Mouse (Mus musculus) hindbrain, embryonic 13.5 days (tissue): ENCODE results near the gene Zfp536. TPM values are rescaled to one million over a fixed set of nuclear protein-coding genes. Genes with fewer than 3 reads are reported as not detected.
"Not testable (repeated sequence)": the region's sequence is repeated elsewhere in the genome, so short reads cannot be mapped to it uniquely, and the experiment has no call there.

Source experiments
- ATAC-seq: fragments of 200-750 bp; cut with Nextera tagmentation; 2 replicates; pipeline ENCODE4 v1.8.0; 2017; ENCODE audit warnings: moderate TSS enrichment; ENCODE audit not compliant: low FRiP score
- H3K27ac ChIP-seq: fragments of 300-500 bp; sonication (generic); 2 replicates; pipeline ENCODE4 v1.5.1; 2015; ENCODE audit warnings: inconsistent platforms, mild to moderate bottlenecking, moderate library complexity
- H3K27me3 ChIP-seq: fragments of 300-500 bp; sonication (generic); 2 replicates; pipeline ENCODE4 v1.6.1; 2015; ENCODE audit warnings: mild to moderate bottlenecking, inconsistent platforms
- H3K36me3 ChIP-seq: fragments of 300-500 bp; sonication (generic); 2 replicates; pipeline ENCODE4 v1.6.1; 2015; ENCODE audit warnings: mild to moderate bottlenecking, inconsistent platforms
- H3K4me1 ChIP-seq: fragments of 300-500 bp; sonication (generic); replicated peaks from 2 replicates; pipeline ENCODE4 v1.6.1; 2015; ENCODE audit warnings: inconsistent platforms
- H3K4me2 ChIP-seq: fragments of 300-500 bp; sonication (generic); 2 replicates; pipeline ENCODE4 v1.6.1; 2015; ENCODE audit warnings: inconsistent platforms, mild to moderate bottlenecking, moderate library complexity
- H3K4me3 ChIP-seq: fragments of 300-500 bp; sonication (generic); 2 replicates; pipeline ENCODE4 v1.5.1; 2015; ENCODE audit warnings: mild to moderate bottlenecking, inconsistent platforms
- H3K9ac ChIP-seq: fragments of 300-500 bp; sonication (generic); 2 replicates; pipeline ENCODE4 v1.6.1; 2015; ENCODE audit warnings: mild to moderate bottlenecking, inconsistent platforms
- H3K9me3 ChIP-seq: fragments of 300-500 bp; sonication (generic); 2 replicates; pipeline ENCODE4 v1.6.1; 2016; ENCODE audit warnings: inconsistent platforms
- WGBS: fragments of 180-500 bp; shearing (Covaris S2); methylation state at CpG from one replicate; pipeline ENCODE4 v1.1.7; 2015; 5-methylcytosine and 5-hydroxymethylcytosine counted together
- polyA plus RNA-seq: library from polyadenylated mRNA; unstranded; fragments of >200 nt; fragmentation: Nextera tagmentation; extraction: Ambion mirVana; gene quantifications from 2 replicates; pipeline ENCODE4 v1.2.1, GENCODE M21; 2015

Gene Zfp536
- polyA plus RNA-seq, 1 experiment from 2014 or later: 51.4 TPM

GRCm38 (mm10) chr7:37617880-37618279 lies 155.6 kb downstream of the Zfp536 start:
- WGBS: 86% methylated on average over 2 of the region's 2 CpGs
- H3K4me2 ChIP-seq: no peak overlapping the region
- H3K27ac ChIP-seq: no peak overlapping the region
- no peaks in the 10 kb centered on the region for H3K27me3 ChIP-seq
- peaks cover 8% of the 10 kb centered on the region for H3K4me1 ChIP-seq
- H3K9me3 ChIP-seq: no peaks in the 10 kb centered on the region
- no peak for ATAC-seq
- no peak overlapping the region for H3K9ac ChIP-seq
- no peaks in the 10 kb centered on the region for H3K36me3 ChIP-seq
- no peak overlapping the region for H3K4me3 ChIP-seq

- no peaks in the 10 kb centered on the region for H3K36me3 ChIP-seq
- peaks cover 8% of the 10 kb centered on the region for H3K4me1 ChIP-seq
- 78% methylated on average over 4 of the region's 4 CpGs for WGBS
- H3K4me2 ChIP-seq: no peak overlapping the region
- no peak for ATAC-seq
- H3K9ac ChIP-seq: no peak overlapping the region
- H3K4me3 ChIP-seq: no peak overlapping the region
- no peaks in the 10 kb centered on the region for H3K27me3 ChIP-seq
- no peak overlapping the region for H3K27ac ChIP-seq
- H3K9me3 ChIP-seq: no peaks in the 10 kb centered on the region
These were observed 157.5 kb downstream of the Zfp536 start for GRCm38 (mm10) chr7:37615932-37616331.

GRCm38 (mm10) chr7:37614381-37614780 lies 159.1 kb downstream of the Zfp536 start:
- Histone ChIP-seq H3K9ac (no peak overlapping the region), H3K4me1 (peaks cover 1% of the 10 kb centered on the region), H3K27me3 (no peaks in the 10 kb centered on the region), H3K9me3 (no peaks in the 10 kb centered on the region), H3K36me3 (no peaks in the 10 kb centered on the region), H3K4me2 (no peak overlapping the region), H3K27ac (peak overlapping the region; percentile 37; the same call in 1 of the 2 replicates), H3K4me3 (no peak overlapping the region)
- ATAC-seq: no peak
- 74% methylated on average over 10 of the region's 10 CpGs for WGBS

DNA sequence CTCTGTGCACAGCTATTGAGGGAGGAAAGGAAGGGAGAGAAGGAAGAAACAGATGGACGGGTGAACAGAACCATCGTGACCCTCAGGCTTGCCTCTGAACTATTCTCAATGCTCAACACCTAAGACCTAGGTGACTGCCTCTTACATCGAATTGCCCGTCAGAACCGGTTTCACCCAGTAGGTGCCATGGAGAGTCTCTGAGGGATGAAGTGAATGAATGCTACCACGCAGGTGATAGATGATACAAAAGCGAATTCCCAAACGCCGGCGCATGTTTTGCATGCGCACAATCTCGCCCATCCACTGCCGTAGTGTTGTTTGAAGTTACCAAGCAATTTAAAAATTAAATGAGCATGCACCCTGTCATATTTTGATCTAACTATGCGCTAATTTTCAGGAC lies 164.9 kb downstream of the Zfp536 start:
- WGBS: 95% methylated on average over 14 of the region's 14 CpGs
- ATAC-seq: no peak
- H3K4me2 ChIP-seq: no peak overlapping the region

DNA sequence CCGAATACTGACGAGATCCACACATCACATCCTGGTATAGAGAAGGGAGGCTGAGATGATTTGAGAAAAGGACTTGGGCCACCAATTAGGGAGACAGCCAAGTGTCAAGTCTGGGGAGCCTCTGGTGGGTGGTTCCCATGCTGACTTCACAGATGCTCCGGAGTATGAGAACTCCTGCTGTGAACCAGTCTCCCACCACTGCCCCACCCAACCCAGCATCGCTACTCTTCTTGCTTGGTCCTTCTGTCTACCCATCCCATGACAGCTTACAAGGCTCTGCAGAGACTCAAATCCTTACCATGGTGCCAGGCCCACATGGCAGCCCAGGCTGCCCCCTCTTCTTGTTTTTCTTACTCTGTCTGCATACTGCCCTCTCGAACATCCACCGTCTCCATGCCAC lies 165.5 kb downstream of the Zfp536 start:
- Histone ChIP-seq H3K4me1 (peaks cover 6% of the 10 kb centered on the region), H3K36me3 (peaks cover 2% of the 10 kb centered on the region; the same call in 1 of the 2 replicates), H3K27me3 (no peaks in the 10 kb centered on the region), H3K27ac (no peak overlapping the region), H3K9me3 (no peaks in the 10 kb centered on the region), H3K4me2 (no peak overlapping the region), H3K4me3 (no peak overlapping the region), H3K9ac (no peak overlapping the region)
- 93% methylated on average over 6 of the region's 6 CpGs for WGBS
- no peak for ATAC-seq

More for the DNA sequence above, 164.9 kb downstream of the Zfp536 start:
- H3K27ac ChIP-seq: no peak overlapping the region
- H3K9ac ChIP-seq: no peak overlapping the region
- H3K4me3 ChIP-seq: no peak overlapping the region
- H3K27me3 ChIP-seq: no peaks in the 10 kb centered on the region
- H3K36me3 ChIP-seq: peaks cover 2% of the 10 kb centered on the region; the same call in 1 of the 2 replicates
- H3K9me3 ChIP-seq: no peaks in the 10 kb centered on the region
- no peaks in the 10 kb centered on the region for H3K4me1 ChIP-seq

DNA sequence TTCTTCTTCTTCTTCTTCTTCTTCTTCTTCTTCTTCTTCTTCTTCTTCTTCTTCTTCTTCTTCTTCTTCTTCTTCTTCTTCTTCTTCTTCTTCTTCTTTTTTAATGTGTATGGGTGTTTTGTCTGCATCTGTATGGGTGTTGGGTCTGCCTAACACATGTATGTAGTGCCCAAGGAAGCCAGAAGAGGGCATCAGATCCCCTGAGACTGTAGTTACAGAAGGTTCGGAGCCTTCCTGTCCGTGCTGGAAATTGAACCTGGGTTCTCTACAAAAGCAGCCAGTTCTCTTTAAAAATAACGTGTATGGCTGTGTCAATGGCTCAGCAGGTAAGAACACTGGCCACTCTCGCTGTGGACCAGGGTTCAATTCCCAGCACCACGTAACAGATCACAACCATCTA lies 167.0 kb downstream of the Zfp536 start:
- Histone ChIP-seq H3K36me3 (peaks cover 2% of the 10 kb centered on the region; the same call in 1 of the 2 replicates), H3K27me3 (no peaks in the 10 kb centered on the region), H3K9ac (no peak overlapping the region), H3K4me1 (peaks cover 10% of the 10 kb centered on the region), H3K4me2 (no peak overlapping the region), H3K27ac (no peak overlapping the region), H3K9me3 (no peaks in the 10 kb centered on the region), H3K4me3 (no peak overlapping the region)
- WGBS: 86% methylated on average over 5 of the region's 5 CpGs
- ATAC-seq: no peak

GRCm38 (mm10) chr7:37603525-37603909 lies 169.9 kb downstream of the Zfp536 start:
- ATAC-seq: peak; percentile 78; the same call in 1 of the 2 replicates

GRCm38 (mm10) chr7:37602871-37603524 lies 170.4 kb downstream of the Zfp536 start:
- Histone ChIP-seq H3K27ac (peak overlapping the region; percentile 56; the same call in 1 of the 2 replicates), H3K9me3 (no peaks in the 10 kb centered on the region), H3K4me2 (no peak overlapping the region), H3K4me3 (no peak overlapping the region), H3K4me1 (peaks cover 19% of the 10 kb centered on the region), H3K27me3 (no peaks in the 10 kb centered on the region), H3K36me3 (peaks cover 2% of the 10 kb centered on the region; the same call in 1 of the 2 replicates), H3K9ac (no peak overlapping the region)
- no peak; the same call in 1 of the 2 replicates for ATAC-seq
- 15% methylated on average over 9 of the region's 9 CpGs for WGBS

More at GRCm38 (mm10) chr7:37603525-37603909, 169.9 kb downstream of the Zfp536 start:
- not testable (repeated sequence) for H3K4me2 ChIP-seq, H3K9me3 ChIP-seq, H3K27me3 ChIP-seq, H3K4me3 ChIP-seq, H3K36me3 ChIP-seq, H3K27ac ChIP-seq, H3K9ac ChIP-seq
- peaks cover 19% of the 10 kb centered on the region for H3K4me1 ChIP-seq

GRCm38 (mm10) chr7:37600318-37600717 lies 173.1 kb downstream of the Zfp536 start:
- WGBS: 73% methylated on average over 4 of the region's 4 CpGs

DNA sequence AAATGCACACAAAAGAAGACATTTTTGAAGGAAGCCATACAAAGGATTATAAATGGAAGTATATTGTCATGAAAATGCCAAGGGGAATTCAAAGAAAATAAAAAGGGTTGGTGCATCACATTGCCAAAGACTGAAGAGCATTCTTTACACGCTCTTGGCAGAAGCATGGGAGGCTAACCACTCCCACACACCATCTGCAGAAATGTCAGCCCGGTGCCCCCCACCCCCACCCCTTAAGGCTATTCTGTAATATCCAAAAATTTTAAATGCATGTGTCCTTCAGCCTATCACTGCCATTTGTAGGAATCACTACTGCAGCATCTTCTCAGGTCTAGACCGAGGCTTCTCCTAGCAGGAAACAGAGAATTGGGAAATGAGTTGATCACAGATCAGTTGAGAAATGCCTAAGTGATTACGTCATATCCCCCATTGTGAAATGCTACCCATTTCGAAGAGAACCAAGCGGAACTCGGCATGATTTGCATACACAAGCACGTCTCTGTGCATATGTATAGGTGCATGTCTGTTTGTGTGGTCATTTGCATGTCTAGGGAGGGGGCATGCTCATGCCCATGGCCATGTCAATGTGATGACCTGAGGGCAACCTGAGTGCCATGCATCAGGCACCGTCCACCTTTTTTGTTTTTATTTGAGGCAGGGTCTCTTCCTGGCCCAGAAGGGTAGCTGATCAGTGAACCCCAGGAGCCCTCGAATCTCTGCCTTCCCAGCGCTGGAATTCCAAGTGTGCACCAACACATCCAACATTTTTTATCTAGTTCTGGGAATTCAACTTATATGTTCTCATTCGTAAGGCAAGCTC lies 179.0 kb downstream of the Zfp536 start:
- Histone ChIP-seq H3K9me3 (no peaks in the 10 kb centered on the region), H3K4me3 (no peak overlapping the region), H3K4me2 (no peak overlapping the region), H3K27ac (0 out of 2 replicates have a peak overlapping the region, but pooled peaks have one; percentile 23), H3K9ac (no peak overlapping the region), H3K4me1 (peaks cover 12% of the 10 kb centered on the region), H3K36me3 (peaks cover 4% of the 10 kb centered on the region; the same call in 1 of the 2 replicates), H3K27me3 (no peaks in the 10 kb centered on the region)
- whole genome bisulfite sequencing: 61% methylated on average over 12 of the region's 12 CpGs
- no peak for ATAC-seq

More at GRCm38 (mm10) chr7:37600318-37600717, 173.1 kb downstream of the Zfp536 start:
- Histone ChIP-seq H3K36me3 (no peaks in the 10 kb centered on the region), H3K4me2 (no peak overlapping the region), H3K9ac (no peak overlapping the region), H3K27ac (no peak overlapping the region), H3K9me3 (no peaks in the 10 kb centered on the region), H3K27me3 (no peaks in the 10 kb centered on the region), H3K4me1 (peaks cover 19% of the 10 kb centered on the region), H3K4me3 (no peak overlapping the region)
- no peak for ATAC-seq

- 95% methylated on average over 6 of the region's 6 CpGs for WGBS
These were observed 179.9 kb downstream of the Zfp536 start for GRCm38 (mm10) chr7:37593566-37593965.

DNA sequence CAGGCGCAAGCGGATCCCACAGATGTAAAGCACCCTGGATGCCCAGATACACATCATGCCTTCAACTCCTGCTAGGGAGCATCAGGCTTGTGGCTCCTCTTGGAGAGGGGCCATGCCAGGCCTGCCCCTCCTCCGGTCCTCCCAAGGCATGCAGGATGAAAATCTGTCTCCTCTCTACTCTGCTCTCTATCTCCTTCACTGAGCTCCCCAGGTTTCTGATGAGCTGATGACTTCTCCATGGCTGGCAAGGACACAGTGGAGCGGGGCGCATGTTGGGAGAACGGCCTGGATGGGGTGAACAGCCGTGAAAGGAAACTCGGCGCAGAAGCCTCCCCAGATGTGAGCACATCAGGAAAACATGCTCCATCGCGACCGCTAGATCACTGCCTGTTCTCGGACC lies 186.7 kb downstream of the Zfp536 start:
- no peak overlapping the region for H3K4me3 ChIP-seq
- peaks cover 10% of the 10 kb centered on the region; the same call in 1 of the 2 replicates for H3K4me1 ChIP-seq
- no peak overlapping the region for H3K27ac ChIP-seq
- no peak overlapping the region for H3K9ac ChIP-seq
- no peak overlapping the region for H3K4me2 ChIP-seq
- ATAC-seq: no peak
- H3K9me3 ChIP-seq: no peaks in the 10 kb centered on the region
- H3K27me3 ChIP-seq: no peaks in the 10 kb centered on the region
- WGBS: 92% methylated on average over 13 of the region's 13 CpGs
- no peaks in the 10 kb centered on the region for H3K36me3 ChIP-seq

More at GRCm38 (mm10) chr7:37593566-37593965, 179.9 kb downstream of the Zfp536 start:
- Histone ChIP-seq H3K4me1 (peaks cover 7% of the 10 kb centered on the region), H3K4me2 (no peak overlapping the region), H3K36me3 (peaks cover 4% of the 10 kb centered on the region; the same call in 1 of the 2 replicates), H3K27ac (no peak overlapping the region), H3K4me3 (no peak overlapping the region), H3K9ac (no peak overlapping the region), H3K9me3 (no peaks in the 10 kb centered on the region), H3K27me3 (no peaks in the 10 kb centered on the region)
- ATAC-seq: no peak
